Mouse (Mus musculus): ENCODE measurements around the gene Gm45261. TPM values are rescaled to one million over a fixed set of nuclear protein-coding genes. Genes with fewer than 3 reads are reported as not detected.

The Gm45261 gene
- total RNA-seq, 2 experiments from 2014 or later, result not detected

GRCm38 (mm10) chr1:80412521-80412920 is 48.7 kb downstream of the Gm45261 start:
- ATAC-seq (replicated peaks; ENCODE audit: low FRiP score, poor library complexity, severe bottlenecking), result no peak

GRCm38 (mm10) chr1:80410229-80410973 is 50.8 kb downstream of the Gm45261 start:
- ATAC-seq (replicated peaks; ENCODE audit: low FRiP score, poor library complexity, severe bottlenecking), result no peak

DNA sequence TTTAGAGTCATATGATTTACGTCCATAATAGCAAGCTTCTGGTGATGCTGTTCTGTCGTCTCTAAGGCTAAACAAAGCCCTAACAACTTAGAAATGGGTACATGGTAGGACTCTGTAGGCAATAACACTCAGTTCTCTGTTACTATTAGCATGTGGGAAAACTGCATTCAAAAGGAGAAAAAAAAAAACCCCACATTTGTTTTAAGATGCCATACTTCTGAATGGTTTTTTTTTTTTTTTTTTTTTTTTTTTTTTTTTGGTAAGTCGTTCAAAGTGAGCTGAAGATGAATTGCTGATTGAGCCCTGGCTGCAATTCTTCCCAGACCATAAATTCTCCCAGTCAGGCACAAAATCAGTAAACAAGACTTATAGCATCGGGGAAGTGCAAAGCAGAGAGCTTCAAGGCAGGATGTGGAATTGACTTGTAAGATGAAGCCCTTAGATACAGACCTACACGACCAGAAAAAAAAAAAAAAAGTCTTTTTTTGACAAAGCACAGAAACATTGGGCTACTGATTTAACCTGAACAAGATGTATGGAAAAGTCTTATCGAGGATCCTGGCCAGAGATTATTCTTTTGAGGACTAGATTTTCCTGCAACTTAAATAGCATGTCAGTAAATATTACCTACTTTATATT is 51.7 kb downstream of the Gm45261 start:
- no peak for ATAC-seq (replicated peaks; ENCODE audit: low FRiP score, poor library complexity, severe bottlenecking)

DNA sequence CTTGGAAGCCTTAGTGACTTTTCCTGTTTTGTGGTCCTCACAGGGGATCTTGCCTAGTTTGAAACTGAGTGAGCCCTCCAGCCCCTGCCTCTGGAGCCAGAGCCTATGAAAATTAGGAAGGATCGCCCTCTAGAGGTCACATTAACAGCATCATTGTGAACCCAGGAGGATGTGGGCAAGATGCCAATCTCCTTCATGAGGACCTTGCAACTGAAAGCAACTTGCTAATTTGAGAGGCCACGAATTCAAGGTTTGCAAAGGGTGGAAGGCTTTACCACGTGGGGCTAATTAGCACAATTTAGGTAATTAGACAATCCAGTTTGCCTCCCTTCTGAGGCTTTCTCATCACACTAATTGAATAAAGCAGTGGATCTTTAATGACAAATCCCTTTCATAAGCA is 52.7 kb downstream of the Gm45261 start:
- ATAC-seq (replicated peaks; ENCODE audit: low FRiP score, poor library complexity, severe bottlenecking), result 0 out of 2 replicates have a peak, but pooled peaks have one; percentile 46

DNA sequence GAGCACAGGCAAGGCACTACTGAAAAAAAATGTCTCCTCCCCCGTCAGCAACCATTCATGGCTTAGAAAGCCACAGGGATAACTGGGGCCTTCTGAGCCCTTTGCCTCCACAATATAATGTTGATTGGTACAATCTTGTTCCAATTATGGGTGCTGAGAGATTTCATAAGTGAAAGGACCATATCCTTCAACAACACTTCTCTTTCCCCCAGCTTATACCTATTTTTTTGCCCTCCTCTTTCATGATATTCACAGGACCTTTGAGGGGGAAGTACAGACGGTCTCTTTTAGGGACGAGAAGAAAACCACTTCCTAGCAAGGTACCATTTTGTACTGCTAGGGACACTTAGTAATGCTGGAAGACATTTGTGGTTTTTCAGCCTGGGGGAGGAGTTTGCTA is 57.1 kb downstream of the Gm45261 start:
- ATAC-seq (replicated peaks; ENCODE audit: low FRiP score, poor library complexity, severe bottlenecking), result no peak

- ATAC-seq (replicated peaks; ENCODE audit: low FRiP score, poor library complexity, severe bottlenecking), result no peak
Observed at GRCm38 (mm10) chr1:80403366-80403893, 57.8 kb downstream of the Gm45261 start.

GRCm38 (mm10) chr1:80401961-80402360 is 59.3 kb downstream of the Gm45261 start:
- ATAC-seq (replicated peaks; ENCODE audit: low FRiP score, poor library complexity, severe bottlenecking), result no peak

Other genes with a start within 250 kb of the Gm45261 start
- gene Fam124b, start 243.0 kb downstream of the Gm45261 start, total RNA-seq (2015; ENCODE audit: low replicate concordance), result not detected in 2 replicates
- not detected in 2 replicates for gene Fam124b, start 243.0 kb downstream of the Gm45261 start, total RNA-seq (2017; ENCODE audit: low replicate concordance)
- 81.8 and 143 TPM in 2 replicates for gene Cul3, start 121.0 kb downstream of the Gm45261 start, total RNA-seq (2015; ENCODE audit: low replicate concordance)
- gene Cul3, start 121.0 kb downstream of the Gm45261 start, total RNA-seq (2017; ENCODE audit: low replicate concordance), result 122 and 152 TPM in 2 replicates